10 mouse cellular contexts compared by ENCODE assay signal in genomic region chr6:55396176-55396575, GRCm38 (mm10). TPM values are rescaled to one million over a fixed set of nuclear protein-coding genes. Genes with fewer than 3 reads are reported as not detected.
A peak's percentile ranks its signal among the peaks of the same experiment; 100 is the strongest.
DNase-seq lines count a peak whose midpoint lies in the region; ATAC-seq and TF ChIP-seq lines count a peak whose summit lies in the region.
"Had no signal": no experiment of that assay in that cellular context is flagged by ENCODE, and none has a peak within 500 bp of the region (broad histone marks: within the 10 kb centered on the region; RNA-seq: fewer than 3 reads in every experiment).

No protein-coding gene starts in this region.

- WGBS in heart, embryonic 12.5 days: 43% methylated on average over 3 of the region's 3 CpGs
- 29% methylated on average over 3 of the region's 3 CpGs for WGBS in kidney, postnatal 0 days

- peak; percentile 68 for TF ChIP-seq CTCF in kidney, postnatal 0 days (IDR thresholded peaks at IDR 0.05; ENCODE audit: low read depth)

- H3K9me3 ChIP-seq in heart, embryonic 12.5 days (replicated peaks): no peaks in the 10 kb centered on the region
- H3K9me3 ChIP-seq in kidney, postnatal 0 days (replicated peaks; ENCODE audit: low read length): no peaks in the 10 kb centered on the region
- H3K9me3 ChIP-seq: liver, embryonic 15.5 days had no signal

- no peak overlapping the region for H3K4me3 ChIP-seq in heart, embryonic 12.5 days
- no peak overlapping the region for H3K4me3 ChIP-seq in kidney, postnatal 0 days (replicated peaks; ENCODE audit: low read depth, low read length)
- H3K4me3 ChIP-seq: liver, embryonic 15.5 days had no signal

- peaks cover 85% of the 10 kb centered on the region for H3K27me3 ChIP-seq in heart, embryonic 12.5 days (replicated peaks)
- H3K27me3 ChIP-seq in kidney, postnatal 0 days (ENCODE audit: insufficient read depth, low read length): no peaks in the 10 kb centered on the region

- no peak overlapping the region for H3K27ac ChIP-seq in heart, embryonic 12.5 days (ENCODE audit: poor library complexity, severe bottlenecking)
- H3K27ac ChIP-seq in kidney, postnatal 0 days: no peak overlapping the region
- H3K27ac ChIP-seq: liver, embryonic 15.5 days had no signal

- H3K4me2 ChIP-seq in heart, embryonic 12.5 days: no peak overlapping the region
- H3K4me2 ChIP-seq in kidney, postnatal 0 days (ENCODE audit: low read length): no peak overlapping the region
- H3K4me2 ChIP-seq: liver, embryonic 15.5 days had no signal

- no peak for ATAC-seq in heart, embryonic 12.5 days (ENCODE audit: insufficient number of reproducible peaks, low FRiP score)
- ATAC-seq in kidney, postnatal 0 days (replicated peaks; ENCODE audit: low FRiP score, low read depth): peak; percentile 41; the same call in 1 of the 2 replicates

- no peak overlapping the region for H3K9ac ChIP-seq in heart, embryonic 12.5 days
- no peak overlapping the region for H3K9ac ChIP-seq in kidney, postnatal 0 days (ENCODE audit: low read depth, low read length)
- H3K9ac ChIP-seq: liver, embryonic 15.5 days had no signal

- H3K4me1 ChIP-seq in heart, embryonic 12.5 days (replicated peaks): 0 out of 2 replicates have a peak, but pooled peaks cover 5% of the 10 kb centered on the region
- H3K4me1 ChIP-seq in kidney, postnatal 0 days (replicated peaks; ENCODE audit: insufficient read depth, low read length): no peaks in the 10 kb centered on the region; the same call in 1 of the 2 replicates
- H3K4me1 ChIP-seq: liver, embryonic 15.5 days had no signal

- DNase-seq in heart, adult 11 months: peak; percentile 98
- DNase-seq in cerebellum, adult 9-10 months: peak; percentile 75
- peak; percentile 61 for DNase-seq in gastrocnemius, postnatal 25 days
- peak; percentile 92 for DNase-seq in kidney, postnatal 0 days (ENCODE audit: low spot score)
- DNase-seq in lung, postnatal 10 days: peak; percentile 74
- DNase-seq in yolk sac, embryonic 10.5 days (ENCODE audit: low spot score): no peak
- no peak for DNase-seq in Muller cell, postnatal 12 days (ENCODE audit: inconsistent ontology term)

- H3K36me3 ChIP-seq in heart, embryonic 12.5 days: no peaks in the 10 kb centered on the region
- no peaks in the 10 kb centered on the region for H3K36me3 ChIP-seq in kidney, postnatal 0 days (ENCODE audit: insufficient read depth, low read length)
- H3K36me3 ChIP-seq: liver, embryonic 15.5 days had no signal

RNA-seq across cellular contexts. Expression of gene Ghrhr, which starts 20.1 kb away (rescaled TPM):
- polyA plus RNA-seq in heart, embryonic 12.5 days (2016; fragmentation: Nextera tagmentation; extraction: Ambion mirVana): not detected in 2 replicates
- total RNA-seq in gastrocnemius, postnatal 25 days (2021): not detected
- 0.17 and 0.59 TPM in 2 replicates for polyA plus RNA-seq in kidney, postnatal 0 days (2015; fragmentation: Nextera tagmentation; extraction: Ambion mirVana)
- total RNA-seq: CH12.LX had no signal

RNA-seq across cellular contexts. Expression of gene Adcyap1r1, which starts 55.6 kb away (rescaled TPM):
- polyA plus RNA-seq in heart, embryonic 12.5 days (2016; fragmentation: Nextera tagmentation; extraction: Ambion mirVana): 6.2 and 6.5 TPM in 2 replicates
- 1 to 10 TPM; 1.2 to 2.8 TPM for total RNA-seq in gastrocnemius, postnatal 25 days (2021)
- polyA plus RNA-seq in kidney, postnatal 0 days (2015; fragmentation: Nextera tagmentation; extraction: Ambion mirVana): 1.2 TPM in 2 replicates
- total RNA-seq: CH12.LX had no signal

RNA-seq across cellular contexts. Expression of gene Aqp1, which starts 59.9 kb away (rescaled TPM):
- 23.0 and 23.5 TPM in 2 replicates for polyA plus RNA-seq in heart, embryonic 12.5 days (2016; fragmentation: Nextera tagmentation; extraction: Ambion mirVana)
- 100 to 1,000 TPM; 203 to 271 TPM for total RNA-seq in gastrocnemius, postnatal 25 days (2021)
- 140 and 148 TPM in 2 replicates for polyA plus RNA-seq in kidney, postnatal 0 days (2015; fragmentation: Nextera tagmentation; extraction: Ambion mirVana)
- total RNA-seq: CH12.LX had no signal

Comparison
In these comparisons a context has a peak if more than half of its experiments do, and no peak if none do; other contexts are left out.
1. DNase-seq: peak in heart, adult 11 months (single experiment), cerebellum, adult 9-10 months (single experiment), gastrocnemius, postnatal 25 days (single experiment), kidney, postnatal 0 days (single experiment) and lung, postnatal 10 days (single experiment); none in yolk sac, embryonic 10.5 days (single experiment) and Muller cell, postnatal 12 days (single experiment).